Comparison of ENCODE assay signal across 8 mouse cellular contexts in genomic region chr11:114786326-114786725, GRCm38 (mm10). TPM values are rescaled to one million over a fixed set of nuclear protein-coding genes. Genes with fewer than 3 reads are reported as not detected.
DNase-seq lines count a peak whose midpoint lies in the region; ATAC-seq and TF ChIP-seq lines count a peak whose summit lies in the region.

No protein-coding gene starts in this region.

- H3K9ac ChIP-seq in intestine, embryonic 16.5 days (ENCODE audit: low read depth, low read length): 0 out of 2 replicates have a peak overlapping the region, but pooled peaks have one; percentile 33

- H3K36me3 ChIP-seq in intestine, embryonic 16.5 days (ENCODE audit: control insufficient read depth, insufficient read depth, low read length): no peaks in the 10 kb centered on the region

- no peak overlapping the region for H3K27ac ChIP-seq in intestine, embryonic 16.5 days (ENCODE audit: low read length)
- no peak overlapping the region for H3K27ac ChIP-seq in olfactory bulb, adult 2 months (ENCODE audit: insufficient read depth, low read depth, low read length)

- peaks cover 4% of the 10 kb centered on the region; the same call in 1 of the 2 replicates for H3K4me1 ChIP-seq in intestine, embryonic 16.5 days (ENCODE audit: control insufficient read depth, insufficient read depth, low read length)
- H3K4me1 ChIP-seq in olfactory bulb, adult 2 months (ENCODE audit: control insufficient read depth, insufficient read depth, low read length): peaks cover 19% of the 10 kb centered on the region

- peak overlapping the region; percentile 46 for H3K4me2 ChIP-seq in intestine, embryonic 16.5 days (ENCODE audit: low read depth, low read length)

- H3K4me3 ChIP-seq in intestine, embryonic 16.5 days (ENCODE audit: low read length): peak overlapping the region; percentile 34
- H3K4me3 ChIP-seq in olfactory bulb, adult 2 months (ENCODE audit: insufficient read depth, low read depth, low read length): peak overlapping the region; percentile 35

- ATAC-seq in intestine, embryonic 16.5 days: peak; percentile 37; the same call in 1 of the 2 replicates

- no peak for TF ChIP-seq CTCF in olfactory bulb, adult 2 months (IDR thresholded peaks at IDR 0.05; ENCODE audit: insufficient read depth, low read depth, low read length)

- peaks cover 60% of the 10 kb centered on the region for H3K27me3 ChIP-seq in intestine, embryonic 16.5 days (replicated peaks; ENCODE audit: control insufficient read depth, insufficient read depth, low read length)

- 2% methylated on average over 43 of the region's 43 CpGs for WGBS in intestine, embryonic 16.5 days
- 7% methylated on average over 43 of the region's 43 CpGs for WGBS in olfactory bulb, adult 2 months

- DNase-seq in embryo, embryonic 10 days (ENCODE audit: low spot score): peak; percentile 70
- DNase-seq in embryo, embryonic 9.5 days (ENCODE audit: extremely low spot score): no peak
- peak; percentile 52 for DNase-seq in thymus, postnatal 4 days
- DNase-seq in thymus, postnatal 14 days: no peak
- DNase-seq in spleen, adult 12 weeks (ENCODE audit: low spot score): no peak
- DNase-seq in spleen, postnatal 10 days (ENCODE audit: low spot score in 2 of 2): no peak

- TF ChIP-seq POLR2A in olfactory bulb, adult 2 months (IDR thresholded peaks at IDR 0.05; ENCODE audit: insufficient read depth, low read depth, low read length): no peak

- no peaks in the 10 kb centered on the region for H3K9me3 ChIP-seq in intestine, embryonic 16.5 days (ENCODE audit: control insufficient read depth, low read length)

RNA-seq across cellular contexts. Expression of gene Btbd17, which starts 9.4 kb away (rescaled TPM):
- 0.71 and 0.87 TPM in 2 replicates for polyA plus RNA-seq in intestine, embryonic 16.5 days (2015; fragmentation: Nextera tagmentation; extraction: Ambion mirVana)
- polyA plus RNA-seq in olfactory bulb, adult 2 months (2012; ENCODE audit: insufficient read depth, insufficient read length, low replicate concordance, missing spikeins): not detected in 2 replicates

RNA-seq across cellular contexts. Expression of gene Gpr142, which starts 12.4 kb away (rescaled TPM):
- 0.20 and 0.43 TPM in 2 replicates for polyA plus RNA-seq in intestine, embryonic 16.5 days (2015; fragmentation: Nextera tagmentation; extraction: Ambion mirVana)
- not detected in 2 replicates for polyA plus RNA-seq in olfactory bulb, adult 2 months (2012; ENCODE audit: insufficient read depth, insufficient read length, low replicate concordance, missing spikeins)

RNA-seq across cellular contexts. Expression of gene Kif19a, which starts 21.1 kb away (rescaled TPM):
- 0.15 and 0.51 TPM in 2 replicates for polyA plus RNA-seq in intestine, embryonic 16.5 days (2015; fragmentation: Nextera tagmentation; extraction: Ambion mirVana)
- not detected in 2 replicates for polyA plus RNA-seq in olfactory bulb, adult 2 months (2012; ENCODE audit: insufficient read depth, insufficient read length, low replicate concordance, missing spikeins)

RNA-seq across cellular contexts. Expression of gene Dnaic2, which starts 59.1 kb away (rescaled TPM):
- polyA plus RNA-seq in intestine, embryonic 16.5 days (2015; fragmentation: Nextera tagmentation; extraction: Ambion mirVana): 0.39 and 0.50 TPM in 2 replicates
- polyA plus RNA-seq in olfactory bulb, adult 2 months (2012; ENCODE audit: insufficient read depth, insufficient read length, low replicate concordance, missing spikeins): not detected in 2 replicates

Comparison
In these comparisons a context has a peak if more than half of its experiments do, and no peak if none do; other contexts are left out.
1. DNase-seq: peak in embryo, embryonic 10 days (single experiment) and thymus, postnatal 4 days (single experiment); none in embryo, embryonic 9.5 days (single experiment), thymus, postnatal 14 days (single experiment), spleen, adult 12 weeks (single experiment) and spleen, postnatal 10 days (0 of 2).